Mouse (Mus musculus) thymus, adult 2 months (tissue): ENCODE measurements around the gene Tbl3.

Source experiments
- CTCF ChIP-seq: fragments of 200-500 bp; IDR thresholded peaks from 2 replicates; pipeline ENCODE4 v1.5.1; 2012; ENCODE audit warnings: mild to moderate bottlenecking, control low read depth, low read length, moderate library complexity, borderline replicate concordance; ENCODE audit not compliant: control insufficient read depth, poor library complexity, insufficient read depth; ENCODE audit errors: extremely low read depth
- POLR2A ChIP-seq: fragments of 200-500 bp; IDR thresholded peaks from 2 replicates; pipeline ENCODE4 v1.6.1; 2012; ENCODE audit warnings: mild to moderate bottlenecking, low read length, control low read depth, moderate library complexity; ENCODE audit not compliant: control insufficient read depth, poor library complexity, insufficient read depth; ENCODE audit errors: extremely low read depth

DNA sequence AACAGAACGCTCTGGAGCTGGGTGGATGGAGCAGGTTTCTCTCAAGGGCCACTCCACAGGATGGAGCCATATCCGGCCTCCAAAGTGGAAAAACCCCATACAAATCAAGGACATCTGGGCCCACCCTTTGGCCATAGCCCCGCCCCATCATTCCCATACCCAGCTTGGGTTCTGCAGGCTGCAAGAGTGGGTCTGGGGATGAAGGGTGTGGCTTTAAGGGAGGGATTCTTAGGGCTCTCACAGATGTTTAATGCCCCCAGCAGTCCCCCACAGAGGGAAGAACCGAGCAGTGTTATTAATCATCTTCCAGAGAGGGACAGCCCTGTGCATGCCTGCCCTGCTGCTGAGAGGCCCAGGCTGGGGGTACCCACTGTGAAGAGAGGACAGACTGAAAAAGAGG is 39.5 kb upstream of the Tbl3 start:
- no peak for TF ChIP-seq CTCF
- TF ChIP-seq POLR2A, result no peak
